Mouse (Mus musculus): ENCODE results near the gene Zfyve28. TPM values are rescaled to one million over a fixed set of nuclear protein-coding genes. Genes with fewer than 3 reads are reported as not detected.

Gene Zfyve28
- polyA plus RNA-seq, 1 experiment from 2014 or later: not detected

GRCm38 (mm10) chr5:34246443-34246842, 41.8 kb downstream of the Zfyve28 start:
- ATAC-seq: no peak
- H3K4me3 ChIP-seq: no peak overlapping the region
- no peak overlapping the region for H3K4me2 ChIP-seq
- no peak overlapping the region for H3K9ac ChIP-seq
- H3K27ac ChIP-seq: no peak overlapping the region
- peaks cover 16% of the 10 kb centered on the region for H3K4me1 ChIP-seq
- H3K27me3 ChIP-seq (replicated peaks): no peaks in the 10 kb centered on the region; the same call in 1 of the 2 replicates
- H3K9me3 ChIP-seq (replicated peaks): no peaks in the 10 kb centered on the region
- 73% methylated on average over 3 of the region's 3 CpGs for WGBS (ENCODE audit: insufficient replicate concordance)
- H3K36me3 ChIP-seq: no peaks in the 10 kb centered on the region

GRCm38 (mm10) chr5:34243062-34243461, 45.2 kb downstream of the Zfyve28 start:
- ATAC-seq: peak; percentile 47; the same call in 1 of the 2 replicates
- H3K27ac ChIP-seq: no peak overlapping the region
- no peaks in the 10 kb centered on the region; the same call in 1 of the 2 replicates for H3K27me3 ChIP-seq (replicated peaks)
- H3K4me3 ChIP-seq: no peak overlapping the region
- peak overlapping the region; percentile 26; the same call in 1 of the 2 replicates for H3K4me2 ChIP-seq
- no peaks in the 10 kb centered on the region for H3K36me3 ChIP-seq
- no peaks in the 10 kb centered on the region for H3K9me3 ChIP-seq (replicated peaks)
- no peak overlapping the region for H3K9ac ChIP-seq
- H3K4me1 ChIP-seq: peaks cover 16% of the 10 kb centered on the region
- WGBS (ENCODE audit: insufficient replicate concordance): 78% methylated on average over 5 of the region's 5 CpGs

- peak; percentile 65 for ATAC-seq
- no peaks in the 10 kb centered on the region for H3K36me3 ChIP-seq
- H3K9ac ChIP-seq: no peak overlapping the region
- H3K27me3 ChIP-seq (replicated peaks): no peaks in the 10 kb centered on the region; the same call in 1 of the 2 replicates
- 0 out of 2 replicates have a peak overlapping the region, but pooled peaks have one; percentile 17 for H3K27ac ChIP-seq
- peaks cover 16% of the 10 kb centered on the region for H3K4me1 ChIP-seq
- no peaks in the 10 kb centered on the region for H3K9me3 ChIP-seq (replicated peaks)
- no peak overlapping the region for H3K4me3 ChIP-seq
- WGBS (ENCODE audit: insufficient replicate concordance): 17% methylated on average over 15 of the region's 15 CpGs
- peak overlapping the region; percentile 26 for H3K4me2 ChIP-seq
Measured at GRCm38 (mm10) chr5:34242224-34242963, 45.9 kb downstream of the Zfyve28 start.

- H3K4me1 ChIP-seq: peaks cover 16% of the 10 kb centered on the region
- WGBS (ENCODE audit: insufficient replicate concordance): 71% methylated on average over 6 of the region's 6 CpGs
- no peaks in the 10 kb centered on the region for H3K9me3 ChIP-seq (replicated peaks)
- no peak overlapping the region for H3K4me2 ChIP-seq
- H3K4me3 ChIP-seq: no peak overlapping the region
- no peaks in the 10 kb centered on the region for H3K36me3 ChIP-seq
- no peak overlapping the region for H3K9ac ChIP-seq
- H3K27ac ChIP-seq: no peak overlapping the region
- peaks cover 7% of the 10 kb centered on the region; the same call in 1 of the 2 replicates for H3K27me3 ChIP-seq (replicated peaks)
- ATAC-seq: no peak
Measured at GRCm38 (mm10) chr5:34238444-34238843, 49.8 kb downstream of the Zfyve28 start.

GRCm38 (mm10) chr5:34235898-34236420, 52.3 kb downstream of the Zfyve28 start:
- Histone ChIP-seq H3K9me3 (replicated peaks) (no peaks in the 10 kb centered on the region), H3K4me1 (no peaks in the 10 kb centered on the region), H3K9ac (no peak overlapping the region), H3K4me2 (no peak overlapping the region), H3K27me3 (replicated peaks) (0 out of 2 replicates have a peak, but pooled peaks cover 7% of the 10 kb centered on the region), H3K27ac (no peak overlapping the region), H3K4me3 (no peak overlapping the region), H3K36me3 (no peaks in the 10 kb centered on the region)
- 42% methylated on average over 10 of the region's 10 CpGs for WGBS (ENCODE audit: insufficient replicate concordance)
- no peak for ATAC-seq

- no peak overlapping the region for H3K9ac ChIP-seq
- no peaks in the 10 kb centered on the region for H3K4me1 ChIP-seq
- H3K27ac ChIP-seq: no peak overlapping the region
- ATAC-seq: no peak
- H3K9me3 ChIP-seq (replicated peaks): no peaks in the 10 kb centered on the region
- 0 out of 2 replicates have a peak, but pooled peaks cover 7% of the 10 kb centered on the region for H3K27me3 ChIP-seq (replicated peaks)
- 69% methylated on average over 4 of the region's 4 CpGs for WGBS (ENCODE audit: insufficient replicate concordance)
- no peak overlapping the region for H3K4me2 ChIP-seq
- H3K36me3 ChIP-seq: no peaks in the 10 kb centered on the region
- H3K4me3 ChIP-seq: no peak overlapping the region
Measured at GRCm38 (mm10) chr5:34235056-34235455, 53.2 kb downstream of the Zfyve28 start.

- no peaks in the 10 kb centered on the region for H3K4me1 ChIP-seq
- no peak overlapping the region for H3K4me3 ChIP-seq
- no peak overlapping the region for H3K27ac ChIP-seq
- no peaks in the 10 kb centered on the region for H3K9me3 ChIP-seq (replicated peaks)
- WGBS (ENCODE audit: insufficient replicate concordance): 62% methylated on average over 6 of the region's 6 CpGs
- no peak overlapping the region for H3K9ac ChIP-seq
- no peak overlapping the region for H3K4me2 ChIP-seq
- 0 out of 2 replicates have a peak, but pooled peaks cover 7% of the 10 kb centered on the region for H3K27me3 ChIP-seq (replicated peaks)
- no peaks in the 10 kb centered on the region for H3K36me3 ChIP-seq
- ATAC-seq: no peak
Measured at GRCm38 (mm10) chr5:34233221-34233515, 55.1 kb downstream of the Zfyve28 start.

GRCm38 (mm10) chr5:34232481-34233220, 55.6 kb downstream of the Zfyve28 start:
- 49% methylated on average over 8 of the region's 8 CpGs for WGBS (ENCODE audit: insufficient replicate concordance)

GRCm38 (mm10) chr5:34231901-34232300, 56.3 kb downstream of the Zfyve28 start:
- WGBS (ENCODE audit: insufficient replicate concordance): 36% methylated on average over 6 of the region's 6 CpGs
- H3K36me3 ChIP-seq: no peaks in the 10 kb centered on the region
- H3K4me2 ChIP-seq: no peak overlapping the region
- 0 out of 2 replicates have a peak, but pooled peaks cover 3% of the 10 kb centered on the region for H3K27me3 ChIP-seq (replicated peaks)
- H3K4me3 ChIP-seq: no peak overlapping the region
- no peak overlapping the region for H3K27ac ChIP-seq
- no peaks in the 10 kb centered on the region for H3K9me3 ChIP-seq (replicated peaks)
- H3K4me1 ChIP-seq: no peaks in the 10 kb centered on the region
- ATAC-seq: no peak
- H3K9ac ChIP-seq: no peak overlapping the region

More at GRCm38 (mm10) chr5:34232481-34233220, 55.6 kb downstream of the Zfyve28 start:
- H3K4me3 ChIP-seq: no peak overlapping the region
- no peak overlapping the region for H3K9ac ChIP-seq
- H3K27me3 ChIP-seq (replicated peaks): 0 out of 2 replicates have a peak, but pooled peaks cover 7% of the 10 kb centered on the region
- H3K9me3 ChIP-seq (replicated peaks): no peaks in the 10 kb centered on the region
- H3K4me1 ChIP-seq: no peaks in the 10 kb centered on the region
- no peak for ATAC-seq
- no peak overlapping the region for H3K27ac ChIP-seq
- no peak overlapping the region for H3K4me2 ChIP-seq
- H3K36me3 ChIP-seq: no peaks in the 10 kb centered on the region

GRCm38 (mm10) chr5:34230599-34231485, 57.4 kb downstream of the Zfyve28 start:
- Histone ChIP-seq H3K4me2 (no peak overlapping the region), H3K4me3 (no peak overlapping the region), H3K9me3 (replicated peaks) (no peaks in the 10 kb centered on the region), H3K36me3 (no peaks in the 10 kb centered on the region), H3K9ac (no peak overlapping the region), H3K27me3 (replicated peaks) (no peaks in the 10 kb centered on the region), H3K4me1 (no peaks in the 10 kb centered on the region), H3K27ac (no peak overlapping the region)
- WGBS (ENCODE audit: insufficient replicate concordance): 64% methylated on average over 9 of the region's 9 CpGs
- no peak for ATAC-seq

- no peak overlapping the region for H3K27ac ChIP-seq
- no peaks in the 10 kb centered on the region for H3K4me1 ChIP-seq
- no peak overlapping the region for H3K4me3 ChIP-seq
- H3K9me3 ChIP-seq (replicated peaks): no peaks in the 10 kb centered on the region
- no peak overlapping the region for H3K4me2 ChIP-seq
- H3K36me3 ChIP-seq: no peaks in the 10 kb centered on the region
- no peak overlapping the region for H3K9ac ChIP-seq
- no peaks in the 10 kb centered on the region for H3K27me3 ChIP-seq (replicated peaks)
- ATAC-seq: no peak
- WGBS (ENCODE audit: insufficient replicate concordance): 79% methylated on average over 5 of the region's 5 CpGs
Measured at GRCm38 (mm10) chr5:34229503-34229902, 58.7 kb downstream of the Zfyve28 start.

Data from liver, embryonic 12.5 days (tissue).